Mouse (Mus musculus): ENCODE results near the gene Cnmd.

The Cnmd gene

GRCm38 (mm10) chr14:79662001-79662400 lies at the start of gene Cnmd:
Cnmd (minus strand) TSS chr14:79662170.
- DNase-seq (ENCODE audit: low spot score in 2 of 2) = no peak

- no peak for DNase-seq (ENCODE audit: low spot score in 2 of 2)
These were observed 49.3 kb upstream of the Cnmd start for GRCm38 (mm10) chr14:79711301-79711700.

GRCm38 (mm10) chr14:79703523-79704172 lies 41.7 kb upstream of the Cnmd start:
- DNase-seq (ENCODE audit: low spot score in 2 of 2) = no peak

- DNase-seq (ENCODE audit: low spot score in 2 of 2) = no peak
These were observed 39.6 kb upstream of the Cnmd start for GRCm38 (mm10) chr14:79701606-79702005.

- DNase-seq (ENCODE audit: low spot score in 2 of 2) = no peak
These were observed 39.1 kb upstream of the Cnmd start for GRCm38 (mm10) chr14:79701054-79701453.

GRCm38 (mm10) chr14:79699381-79699780 lies 37.4 kb upstream of the Cnmd start:
- DNase-seq (ENCODE audit: low spot score in 2 of 2) = no peak

GRCm38 (mm10) chr14:79690068-79690844 lies 28.3 kb upstream of the Cnmd start:
- DNase-seq (ENCODE audit: low spot score in 2 of 2) = no peak

GRCm38 (mm10) chr14:79680652-79681051 lies 18.7 kb upstream of the Cnmd start:
- DNase-seq (ENCODE audit: low spot score in 2 of 2) = no peak

- DNase-seq (ENCODE audit: low spot score in 2 of 2) = no peak
These were observed 16.1 kb upstream of the Cnmd start for GRCm38 (mm10) chr14:79677891-79678687.

- DNase-seq (ENCODE audit: low spot score in 2 of 2) = no peak
These were observed 15.3 kb upstream of the Cnmd start for GRCm38 (mm10) chr14:79677108-79677753.

GRCm38 (mm10) chr14:79673083-79674013 lies 11.4 kb upstream of the Cnmd start:
- no peak for DNase-seq (ENCODE audit: low spot score in 2 of 2)

GRCm38 (mm10) chr14:79672567-79672966 lies 10.6 kb upstream of the Cnmd start:
- no peak for DNase-seq (ENCODE audit: low spot score in 2 of 2)

- no peak for DNase-seq (ENCODE audit: low spot score in 2 of 2)
These were observed 9.0 kb upstream of the Cnmd start for GRCm38 (mm10) chr14:79671008-79671407.

- peak; percentile 41 to 74 for DNase-seq (ENCODE audit: low spot score in 2 of 2)
These were observed 709 bp downstream of the Cnmd start for GRCm38 (mm10) chr14:79661005-79661917.

- no peak for DNase-seq (ENCODE audit: low spot score in 2 of 2)
These were observed 1.5 kb downstream of the Cnmd start for GRCm38 (mm10) chr14:79660467-79660866.

GRCm38 (mm10) chr14:79658748-79659508 lies 3.0 kb downstream of the Cnmd start:
- no peak for DNase-seq (ENCODE audit: low spot score in 2 of 2)

- no peak for DNase-seq (ENCODE audit: low spot score in 2 of 2)
These were observed 3.7 kb downstream of the Cnmd start for GRCm38 (mm10) chr14:79658286-79658685.

GRCm38 (mm10) chr14:79652654-79653053 lies 9.3 kb downstream of the Cnmd start:
- DNase-seq (ENCODE audit: low spot score in 2 of 2) = no peak

- no peak for DNase-seq (ENCODE audit: low spot score in 2 of 2)
These were observed 12.3 kb downstream of the Cnmd start for GRCm38 (mm10) chr14:79649680-79650079.

Data from spleen, postnatal 10 days (tissue).